ENCODE assay signal across 31 mouse cellular contexts in genomic region chr2:32781710-32782109, GRCm38 (mm10). TPM values are rescaled to one million over a fixed set of nuclear protein-coding genes. Genes with fewer than 3 reads are reported as not detected.
DNase-seq lines count a peak whose midpoint lies in the region; ATAC-seq and TF ChIP-seq lines count a peak whose summit lies in the region.
"Had no signal": no experiment of that assay in that cellular context is flagged by ENCODE, and none has a peak within 500 bp of the region (broad histone marks: within the 10 kb centered on the region; RNA-seq: fewer than 3 reads in every experiment).

No protein-coding gene starts in this region.

- no peak overlapping the region for H3K4me3 ChIP-seq in layer of hippocampus, adult 2 months
- H3K4me3 ChIP-seq in ES-Bruce4 (ENCODE audit: low read depth, low read length), result no peak overlapping the region
- H3K4me3 ChIP-seq in kidney, embryonic 14.5 days (ENCODE audit: low read length), result no peak overlapping the region
- H3K4me3 ChIP-seq: forebrain, embryonic 10.5 days; forebrain, embryonic 13.5 days; heart, adult 2 months; hindbrain, embryonic 12.5 days; hindbrain, embryonic 15.5 days had no signal

- no peak overlapping the region for H3K4me2 ChIP-seq in kidney, embryonic 14.5 days (replicated peaks; ENCODE audit: low read depth, low read length)
- H3K4me2 ChIP-seq: forebrain, embryonic 13.5 days; heart, embryonic 11.5 days; hindbrain, embryonic 12.5 days; hindbrain, embryonic 15.5 days had no signal

- TF ChIP-seq POLR2A in ES-Bruce4 (IDR thresholded peaks at IDR 0.05; ENCODE audit: insufficient read depth, low read length), result no peak

- H3K9ac ChIP-seq in ES-Bruce4 (ENCODE audit: low read depth, poor library complexity, severe bottlenecking), result no peak overlapping the region
- no peak overlapping the region for H3K9ac ChIP-seq in kidney, embryonic 14.5 days (ENCODE audit: low read depth, low read length)
- H3K9ac ChIP-seq: forebrain, embryonic 13.5 days; hindbrain, embryonic 12.5 days; hindbrain, embryonic 15.5 days had no signal

- TF ChIP-seq CTCF in layer of hippocampus, adult 2 months (conservative IDR thresholded peaks at IDR 0.05), result 0 out of 2 replicates have a peak, but pooled peaks have one; percentile 9
- peak; percentile 63 for TF ChIP-seq CTCF in ES-Bruce4 (IDR thresholded peaks at IDR 0.05; ENCODE audit: low read depth, low read length)

- peak; percentile 16; the same call in 1 of the 2 replicates for TF ChIP-seq EP300 in ES-Bruce4 (IDR thresholded peaks at IDR 0.05; ENCODE audit: insufficient read depth, low read depth, low read length)

- no peaks in the 10 kb centered on the region for H3K9me3 ChIP-seq in ES-Bruce4 (replicated peaks; ENCODE audit: control insufficient read depth, insufficient read depth, low read length, poor library complexity, severe bottlenecking)
- H3K9me3 ChIP-seq in kidney, embryonic 14.5 days (ENCODE audit: control insufficient read depth, low read length), result no peaks in the 10 kb centered on the region
- H3K9me3 ChIP-seq: forebrain, embryonic 10.5 days; forebrain, embryonic 13.5 days; G1E; hindbrain, embryonic 12.5 days; hindbrain, embryonic 15.5 days had no signal

- H3K27ac ChIP-seq in layer of hippocampus, adult 2 months, result no peak overlapping the region
- H3K27ac ChIP-seq in ES-Bruce4 (ENCODE audit: insufficient read depth, low read length), result peak overlapping the region; percentile 16; the same call in 1 of the 2 replicates
- no peak overlapping the region for H3K27ac ChIP-seq in kidney, embryonic 14.5 days (ENCODE audit: low read depth, low read length)
- H3K27ac ChIP-seq: forebrain, embryonic 10.5 days; forebrain, embryonic 13.5 days; heart, adult 2 months; hindbrain, embryonic 12.5 days; hindbrain, embryonic 15.5 days had no signal

- DNase-seq in layer of hippocampus, adult 2 months (ENCODE audit: low spot score in 2 of 2), result no peak
- DNase-seq in layer of hippocampus, postnatal 25 days (ENCODE audit: extremely low spot score in 1 of 2, low spot score in 1 of 2), result no peak
- peak; percentile 75 for DNase-seq in ZHBTc4 (ENCODE audit: low read depth, low spot score)
- no peak for DNase-seq in heart, adult 8-10 months (ENCODE audit: low spot score)
- DNase-seq: adrenal gland, adult 8-10 months; adrenal gland, postnatal 25 days; B cell, adult 2 months; cerebellum, adult 11-12 months; cerebellum, adult 8-10 months; cerebellum, postnatal 10 days; gastrocnemius, postnatal 10 days; gastrocnemius, postnatal 36 days; heart, adult 2 months had no signal

- no peaks in the 10 kb centered on the region for H3K27me3 ChIP-seq in ES-Bruce4 (ENCODE audit: control insufficient read depth, insufficient read depth, low read length, poor library complexity, severe bottlenecking)
- no peaks in the 10 kb centered on the region for H3K27me3 ChIP-seq in kidney, embryonic 14.5 days (ENCODE audit: control insufficient read depth, insufficient read depth, low read length)
- H3K27me3 ChIP-seq: CH12.LX; hindbrain, embryonic 12.5 days; hindbrain, embryonic 15.5 days; Patski had no signal

- ATAC-seq in kidney, embryonic 14.5 days (ENCODE audit: low FRiP score, low TSS enrichment), result no peak
- ATAC-seq: activated CD4-positive, CD25-positive, alpha-beta regulatory T cell, adult 4 months; forebrain, embryonic 13.5 days; forebrain, embryonic 16.5 days; intestine, embryonic 16.5 days; Patski had no signal

- 75% methylated on average over 6 of the region's 6 CpGs for WGBS in kidney, embryonic 14.5 days

- no peaks in the 10 kb centered on the region for H3K36me3 ChIP-seq in ES-Bruce4 (ENCODE audit: control insufficient read depth, insufficient read depth, low read length, poor library complexity, severe bottlenecking)
- no peaks in the 10 kb centered on the region for H3K36me3 ChIP-seq in kidney, embryonic 14.5 days (ENCODE audit: control insufficient read depth, insufficient read depth, low read length)
- H3K36me3 ChIP-seq: forebrain, embryonic 10.5 days; hindbrain, embryonic 12.5 days; hindbrain, embryonic 15.5 days had no signal

- H3K4me1 ChIP-seq in ES-Bruce4 (ENCODE audit: control insufficient read depth, insufficient read depth, low read length), result peaks cover 6% of the 10 kb centered on the region
- no peaks in the 10 kb centered on the region for H3K4me1 ChIP-seq in kidney, embryonic 14.5 days (ENCODE audit: control insufficient read depth, insufficient read depth, low read length)
- H3K4me1 ChIP-seq: forebrain, embryonic 13.5 days; hindbrain, embryonic 12.5 days had no signal

RNA-seq across cellular contexts. Expression of gene Cfap157, which starts 2.5 kb away (rescaled TPM):
- 1 to 10 TPM in 1 of 2 experiments, not detected in 1; 2.0 TPM for total RNA-seq in layer of hippocampus, adult 2 months (2021)
- 1 to 10 TPM in 1 of 2 experiments, under 1 TPM in 1; 0.49 to 1.3 TPM for total RNA-seq in layer of hippocampus, postnatal 25 days (2021)
- polyA plus RNA-seq in ES-Bruce4 (2011; ENCODE audit: insufficient read depth, insufficient read length, low read depth, missing spikeins), result not detected in 2 replicates
- polyA plus RNA-seq in kidney, embryonic 14.5 days (2014; fragmentation: Nextera tagmentation; extraction: Ambion mirVana), result 0.11 and 0.39 TPM in 2 replicates
- not detected for total RNA-seq in heart, adult 8-10 months (2022)
- total RNA-seq: adrenal gland, adult 8-10 months; adrenal gland, postnatal 25 days; CH12.LX; gastrocnemius, adult 18-20 months; gastrocnemius, postnatal 10 days; gastrocnemius, postnatal 36 days; granulocyte monocyte progenitor cell, adult 5-6 weeks; heart, adult 2 months; heart, postnatal 25 days; hematopoietic stem cell, adult 5-6 weeks had no signal
- polyA plus RNA-seq: activated CD4-positive, CD25-positive, alpha-beta regulatory T cell, adult 4 months; embryonic facial prominence, embryonic 11.5 days; G1E had no signal

RNA-seq across cellular contexts. Expression of gene Ptrh1, which starts 6.1 kb away (rescaled TPM):
- 1 to 10 TPM; 5.9 to 6.4 TPM for total RNA-seq in layer of hippocampus, adult 2 months (2021)
- total RNA-seq in layer of hippocampus, postnatal 25 days (2021), result 1 to 10 TPM; 5.9 to 7.9 TPM
- polyA plus RNA-seq in ES-Bruce4 (2011; ENCODE audit: insufficient read depth, insufficient read length, low read depth, missing spikeins), result 9.9 and 11.6 TPM in 2 replicates
- polyA plus RNA-seq in kidney, embryonic 14.5 days (2014; fragmentation: Nextera tagmentation; extraction: Ambion mirVana), result 3.3 and 5.8 TPM in 2 replicates
- total RNA-seq in heart, adult 8-10 months (2022), result 1 to 10 TPM; 2.7 to 4.0 (median 3.2) TPM

RNA-seq across cellular contexts. Expression of gene Ttc16, which starts 6.3 kb away (rescaled TPM):
- total RNA-seq in layer of hippocampus, adult 2 months (2021), result under 1 TPM; 0.69 to 0.82 TPM
- total RNA-seq in layer of hippocampus, postnatal 25 days (2021), result under 1 TPM; 0.54 to 0.59 TPM
- 2.2 TPM in 2 replicates for polyA plus RNA-seq in ES-Bruce4 (2011; ENCODE audit: insufficient read depth, insufficient read length, low read depth, missing spikeins)
- 0.30 TPM in 1 of 2 replicates, not detected in the other for polyA plus RNA-seq in kidney, embryonic 14.5 days (2014; fragmentation: Nextera tagmentation; extraction: Ambion mirVana)
- total RNA-seq in heart, adult 8-10 months (2022), result under 1 TPM in 1 of 4 experiments, not detected in 3; 0.19 TPM
- total RNA-seq: gastrocnemius, postnatal 36 days; hematopoietic stem cell, adult 5-6 weeks had no signal
- polyA plus RNA-seq: embryonic facial prominence, embryonic 11.5 days had no signal

RNA-seq across cellular contexts. Expression of gene Tor2a, which starts 24.7 kb away (rescaled TPM):
- 10 to 100 TPM; 30.3 to 32.3 TPM for total RNA-seq in layer of hippocampus, adult 2 months (2021)
- total RNA-seq in layer of hippocampus, postnatal 25 days (2021), result 10 to 100 TPM; 32.2 to 33.3 TPM
- polyA plus RNA-seq in ES-Bruce4 (2011; ENCODE audit: insufficient read depth, insufficient read length, low read depth, missing spikeins), result 77.0 and 83.7 TPM in 2 replicates
- 75.6 and 76.8 TPM in 2 replicates for polyA plus RNA-seq in kidney, embryonic 14.5 days (2014; fragmentation: Nextera tagmentation; extraction: Ambion mirVana)
- 10 to 100 TPM in 1 of 4 experiments, 1 to 10 TPM in 3; 7.8 to 10.1 (median 8.2) TPM for total RNA-seq in heart, adult 8-10 months (2022)

RNA-seq across cellular contexts. Expression of gene 6330409D20Rik, which starts 40.9 kb away (rescaled TPM):
- total RNA-seq in layer of hippocampus, adult 2 months (2021), result 1 to 10 TPM; 1.4 to 2.9 TPM
- 1 to 10 TPM; 1.1 to 1.3 TPM for total RNA-seq in layer of hippocampus, postnatal 25 days (2021)
- polyA plus RNA-seq in ES-Bruce4 (2011; ENCODE audit: insufficient read depth, insufficient read length, low read depth, missing spikeins), result not detected in 2 replicates
- not detected in 2 replicates for polyA plus RNA-seq in kidney, embryonic 14.5 days (2014; fragmentation: Nextera tagmentation; extraction: Ambion mirVana)
- total RNA-seq in heart, adult 8-10 months (2022), result not detected
- total RNA-seq: adrenal gland, adult 8-10 months; adrenal gland, postnatal 25 days; CH12.LX; G1E; gastrocnemius, adult 18-20 months; gastrocnemius, postnatal 10 days; gastrocnemius, postnatal 36 days; granulocyte monocyte progenitor cell, adult 5-6 weeks; heart, adult 2 months; heart, postnatal 25 days; hematopoietic stem cell, adult 5-6 weeks had no signal
- polyA plus RNA-seq: G1E; heart, adult 2 months; intestine, embryonic 16.5 days; Patski had no signal
